Mouse (Mus musculus) heart, embryonic 13.5 days (tissue): Measurements from ENCODE around the gene Kcnh8. TPM values are rescaled to one million over a fixed set of nuclear protein-coding genes. Genes with fewer than 3 reads are reported as not detected.

Experiments
- ATAC-seq: fragments of 200-750 bp; cut with Nextera tagmentation; 2 replicates; pipeline ENCODE4 v1.8.0; 2017; ENCODE audit warnings: moderate TSS enrichment; ENCODE audit not compliant: insufficient number of reproducible peaks, low FRiP score, low TSS enrichment; ENCODE audit errors: extremely low read depth
- H3K27ac ChIP-seq: fragments of 300-500 bp; sonication (generic); replicated peaks from 2 replicates; pipeline ENCODE4 v1.5.1; 2015; ENCODE audit warnings: moderate library complexity, mild to moderate bottlenecking, inconsistent platforms
- H3K27me3 ChIP-seq: fragments of 300-500 bp; sonication (generic); replicated peaks from 2 replicates; pipeline ENCODE4 v1.6.1; 2015; ENCODE audit warnings: mild to moderate bottlenecking, inconsistent platforms
- H3K36me3 ChIP-seq: fragments of 300-500 bp; sonication (generic); 2 replicates; pipeline ENCODE4 v1.6.1; 2015; ENCODE audit warnings: mild to moderate bottlenecking, inconsistent platforms
- H3K4me1 ChIP-seq: fragments of 300-500 bp; sonication (generic); 2 replicates; pipeline ENCODE4 v1.6.1; 2015; ENCODE audit warnings: inconsistent platforms
- H3K4me2 ChIP-seq: fragments of 300-500 bp; sonication (generic); 2 replicates; pipeline ENCODE4 v1.6.1; 2015; ENCODE audit warnings: inconsistent platforms, mild to moderate bottlenecking, moderate library complexity
- H3K4me3 ChIP-seq: fragments of 300-500 bp; sonication (generic); 2 replicates; pipeline ENCODE4 v1.5.1; 2015; ENCODE audit warnings: moderate library complexity, mild to moderate bottlenecking, inconsistent platforms
- H3K9ac ChIP-seq: fragments of 300-500 bp; sonication (generic); 2 replicates; pipeline ENCODE4 v1.6.1; 2015; ENCODE audit warnings: inconsistent platforms, mild to moderate bottlenecking, moderate library complexity
- H3K9me3 ChIP-seq: fragments of 300-500 bp; sonication (generic); 2 replicates; pipeline ENCODE4 v1.6.1; 2016; ENCODE audit warnings: inconsistent platforms
- WGBS: fragments of 180-500 bp; shearing (Covaris S2); methylation state at CpG from one replicate; pipeline ENCODE4 v1.1.7; 2015; ENCODE audit warnings: mixed read lengths; 5-methylcytosine and 5-hydroxymethylcytosine counted together
- polyA plus RNA-seq: library from polyadenylated mRNA; unstranded; fragments of >200 nt; fragmentation: Nextera tagmentation; extraction: Ambion mirVana; gene quantifications from 2 replicates; pipeline ENCODE4 v1.2.1, GENCODE M21; 2015

Kcnh8 gene
- polyA plus RNA-seq, 1 experiment from 2014 or later, result not detected

DNA sequence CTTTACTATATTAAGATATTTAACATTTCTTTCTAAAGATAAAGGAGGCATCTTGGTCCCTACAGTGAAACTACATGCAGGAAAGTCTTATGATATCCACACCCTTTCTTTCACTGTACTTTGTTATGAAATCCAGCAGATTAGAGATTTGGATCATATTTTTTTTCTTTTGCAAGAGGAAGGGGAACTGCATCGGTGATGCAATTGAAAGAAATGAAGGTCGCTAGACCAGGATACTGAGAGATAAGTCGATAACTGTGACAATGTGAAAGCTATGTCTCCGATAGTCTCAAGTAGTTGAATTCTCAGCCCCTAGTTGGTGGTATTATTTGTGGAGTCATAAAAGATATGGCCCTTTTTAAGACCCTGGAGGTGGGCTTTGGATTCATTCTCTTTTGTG lies 227.2 kb downstream of the Kcnh8 start:
- WGBS, result 82% methylated on average over 4 of the region's 4 CpGs
- no peak overlapping the region for H3K27ac ChIP-seq
- no peak overlapping the region for H3K4me3 ChIP-seq
- no peaks in the 10 kb centered on the region for H3K9me3 ChIP-seq
- H3K9ac ChIP-seq, result no peak overlapping the region
- no peak for ATAC-seq
- no peaks in the 10 kb centered on the region for H3K36me3 ChIP-seq
- H3K4me1 ChIP-seq, result no peaks in the 10 kb centered on the region
- H3K4me2 ChIP-seq, result no peak overlapping the region
- no peaks in the 10 kb centered on the region for H3K27me3 ChIP-seq

GRCm38 (mm10) chr17:52873195-52873594 lies 270.7 kb downstream of the Kcnh8 start:
- Histone ChIP-seq H3K27ac (no peak overlapping the region), H3K4me3 (no peak overlapping the region), H3K4me1 (no peaks in the 10 kb centered on the region), H3K9me3 (no peaks in the 10 kb centered on the region), H3K36me3 (no peaks in the 10 kb centered on the region), H3K9ac (no peak overlapping the region), H3K27me3 (no peaks in the 10 kb centered on the region), H3K4me2 (no peak overlapping the region)
- ATAC-seq, result no peak
- 59% methylated on average over 3 of the region's 3 CpGs for WGBS

GRCm38 (mm10) chr17:52878964-52879363 lies 276.5 kb downstream of the Kcnh8 start:
- no peak for ATAC-seq
- Histone ChIP-seq H3K36me3 (no peaks in the 10 kb centered on the region), H3K4me2 (no peak overlapping the region), H3K4me1 (no peaks in the 10 kb centered on the region), H3K4me3 (no peak overlapping the region), H3K9ac (no peak overlapping the region), H3K9me3 (no peaks in the 10 kb centered on the region), H3K27ac (no peak overlapping the region), H3K27me3 (no peaks in the 10 kb centered on the region)
- 40% methylated on average over 1 of the region's 1 CpGs for WGBS

GRCm38 (mm10) chr17:52880051-52880450 lies 277.5 kb downstream of the Kcnh8 start:
- Histone ChIP-seq H3K9ac (no peak overlapping the region), H3K27ac (no peak overlapping the region), H3K4me1 (no peaks in the 10 kb centered on the region), H3K4me2 (no peak overlapping the region), H3K4me3 (no peak overlapping the region), H3K36me3 (no peaks in the 10 kb centered on the region), H3K27me3 (no peaks in the 10 kb centered on the region), H3K9me3 (no peaks in the 10 kb centered on the region)
- WGBS, result 63% methylated on average over 2 of the region's 2 CpGs
- no peak for ATAC-seq

DNA sequence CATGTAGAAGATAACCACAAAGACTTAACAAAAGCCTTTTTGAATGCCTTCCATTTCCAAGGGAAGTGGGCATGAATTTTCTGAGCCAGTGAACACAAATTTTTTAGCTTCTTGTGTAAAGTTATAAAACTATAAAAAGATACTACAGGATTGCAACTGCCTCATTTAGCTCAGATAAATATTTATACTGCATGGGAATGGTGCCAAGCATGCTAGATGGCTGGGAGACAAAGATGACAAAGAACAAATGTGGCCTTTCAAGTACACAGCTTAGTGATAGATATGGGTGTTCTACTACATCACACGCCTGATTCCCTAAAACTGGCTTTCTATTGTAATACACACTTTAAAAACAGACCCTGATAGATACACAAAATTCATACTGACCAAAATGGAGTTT lies 282.7 kb downstream of the Kcnh8 start:
- H3K27me3 ChIP-seq, result no peaks in the 10 kb centered on the region
- no peaks in the 10 kb centered on the region for H3K4me1 ChIP-seq
- H3K9me3 ChIP-seq, result 0 out of 2 replicates have a peak, but pooled peaks cover 3% of the 10 kb centered on the region
- WGBS, result 58% methylated on average over 1 of the region's 1 CpGs
- H3K36me3 ChIP-seq, result no peaks in the 10 kb centered on the region
- H3K9ac ChIP-seq, result no peak overlapping the region
- no peak overlapping the region for H3K4me3 ChIP-seq
- H3K27ac ChIP-seq, result no peak overlapping the region
- ATAC-seq, result no peak
- no peak overlapping the region for H3K4me2 ChIP-seq

- Histone ChIP-seq H3K9me3 (no peaks in the 10 kb centered on the region), H3K27me3 (no peaks in the 10 kb centered on the region), H3K4me2 (no peak overlapping the region), H3K27ac (no peak overlapping the region), H3K4me3 (no peak overlapping the region), H3K4me1 (no peaks in the 10 kb centered on the region), H3K9ac (no peak overlapping the region), H3K36me3 (no peaks in the 10 kb centered on the region)
- 51% methylated on average over 3 of the region's 3 CpGs for WGBS
- ATAC-seq, result no peak
Measured at GRCm38 (mm10) chr17:52920519-52921106, 318.1 kb downstream of the Kcnh8 start.

DNA sequence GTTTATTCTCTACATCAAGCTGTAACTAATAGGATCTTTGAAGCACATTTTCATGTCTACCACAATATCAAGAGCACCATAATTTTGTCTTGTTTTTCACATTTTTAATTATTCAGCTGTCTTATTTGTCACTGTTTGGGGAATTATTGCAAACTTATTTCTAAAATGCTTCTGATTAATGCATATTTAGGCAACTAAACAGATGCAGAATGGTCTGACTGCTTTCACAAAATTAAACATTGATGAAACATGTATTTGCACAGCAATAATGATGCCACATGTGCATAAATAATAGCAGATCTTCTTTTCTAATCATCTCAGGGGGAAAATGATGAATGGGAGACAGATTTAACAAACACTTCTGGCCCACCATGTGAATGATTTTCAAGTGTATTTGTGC lies 341.5 kb downstream of the Kcnh8 start:
- no peak overlapping the region for H3K4me2 ChIP-seq
- H3K9ac ChIP-seq, result no peak overlapping the region
- no peaks in the 10 kb centered on the region for H3K9me3 ChIP-seq
- H3K4me3 ChIP-seq, result no peak overlapping the region
- H3K36me3 ChIP-seq, result no peaks in the 10 kb centered on the region
- no peaks in the 10 kb centered on the region for H3K4me1 ChIP-seq
- no peak overlapping the region for H3K27ac ChIP-seq
- no peaks in the 10 kb centered on the region for H3K27me3 ChIP-seq
- ATAC-seq, result no peak

GRCm38 (mm10) chr17:52972735-52973134 lies 370.2 kb downstream of the Kcnh8 start:
- Histone ChIP-seq H3K4me1 (no peaks in the 10 kb centered on the region), H3K27ac (no peak overlapping the region), H3K36me3 (no peaks in the 10 kb centered on the region), H3K4me2 (no peak overlapping the region), H3K9ac (no peak overlapping the region), H3K9me3 (0 out of 2 replicates have a peak, but pooled peaks cover 3% of the 10 kb centered on the region), H3K4me3 (no peak overlapping the region), H3K27me3 (no peaks in the 10 kb centered on the region)
- ATAC-seq, result no peak
- 56% methylated on average over 1 of the region's 1 CpGs for WGBS

GRCm38 (mm10) chr17:52980958-52981357 lies 378.4 kb downstream of the Kcnh8 start:
- no peak for ATAC-seq
- Histone ChIP-seq H3K4me3 (no peak overlapping the region), H3K9me3 (peaks cover 4% of the 10 kb centered on the region; the same call in 1 of the 2 replicates), H3K36me3 (no peaks in the 10 kb centered on the region), H3K27ac (no peak overlapping the region), H3K4me2 (no peak overlapping the region), H3K27me3 (no peaks in the 10 kb centered on the region), H3K4me1 (no peaks in the 10 kb centered on the region), H3K9ac (no peak overlapping the region)
- 83% methylated on average over 4 of the region's 4 CpGs for WGBS
